Mouse (Mus musculus) activated CD4-positive, CD25-positive, alpha-beta regulatory T cell, adult 4 months (primary cell): ENCODE measurements around the gene Tppp2. TPM values are rescaled to one million over a fixed set of nuclear protein-coding genes. Genes with fewer than 3 reads are reported as not detected.
"Not testable (repeated sequence)": the region's sequence is repeated elsewhere in the genome, so short reads cannot be mapped to it uniquely, and the experiment has no call there.

ENCODE experiments used
- ATAC-seq: one replicate; pipeline ENCODE4 v1.8.0; 2017
- polyA plus RNA-seq, 2 experiments: library from polyadenylated mRNA; unstranded; fragments of 100-300 nt; shearing (Covaris generic); gene quantifications; one replicate each; pipeline ENCODE4 v1.2.1; 2017

The Tppp2 gene
- polyA plus RNA-seq, 2 experiments from 2014 or later, result not detected

DNA sequence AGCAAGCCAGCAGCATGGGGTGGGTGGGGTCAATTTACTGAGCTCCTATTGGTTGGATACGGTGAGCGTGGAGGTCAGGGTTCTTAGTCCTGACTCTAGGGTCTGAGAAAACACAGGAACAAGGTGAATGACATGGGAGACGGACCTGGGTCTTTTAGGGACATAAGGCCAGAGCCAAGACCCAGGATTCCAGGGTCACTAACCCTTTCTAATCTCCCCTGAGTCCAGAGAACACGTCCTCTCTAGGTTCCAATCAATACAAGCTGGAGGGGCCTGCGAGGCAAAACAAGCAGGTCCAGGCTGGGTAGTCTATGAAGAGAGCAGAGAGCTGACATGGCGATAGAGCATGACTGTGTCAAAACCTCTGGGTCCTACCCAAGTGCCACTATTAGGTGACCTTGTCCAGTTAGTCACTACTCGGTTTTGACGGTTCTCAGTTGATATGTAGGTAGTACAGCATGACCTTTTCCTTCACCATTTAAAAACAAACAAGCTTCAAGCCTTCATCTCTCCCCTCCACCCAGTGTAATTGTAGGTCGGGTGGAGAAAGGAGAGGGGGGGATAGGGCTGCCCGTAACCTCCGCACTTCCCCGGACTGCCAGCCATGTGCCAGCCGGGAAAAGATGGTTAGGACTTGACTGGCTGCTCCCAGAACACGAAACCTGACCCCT, 5.7 kb upstream of the Tppp2 start:
- no peak for ATAC-seq

DNA sequence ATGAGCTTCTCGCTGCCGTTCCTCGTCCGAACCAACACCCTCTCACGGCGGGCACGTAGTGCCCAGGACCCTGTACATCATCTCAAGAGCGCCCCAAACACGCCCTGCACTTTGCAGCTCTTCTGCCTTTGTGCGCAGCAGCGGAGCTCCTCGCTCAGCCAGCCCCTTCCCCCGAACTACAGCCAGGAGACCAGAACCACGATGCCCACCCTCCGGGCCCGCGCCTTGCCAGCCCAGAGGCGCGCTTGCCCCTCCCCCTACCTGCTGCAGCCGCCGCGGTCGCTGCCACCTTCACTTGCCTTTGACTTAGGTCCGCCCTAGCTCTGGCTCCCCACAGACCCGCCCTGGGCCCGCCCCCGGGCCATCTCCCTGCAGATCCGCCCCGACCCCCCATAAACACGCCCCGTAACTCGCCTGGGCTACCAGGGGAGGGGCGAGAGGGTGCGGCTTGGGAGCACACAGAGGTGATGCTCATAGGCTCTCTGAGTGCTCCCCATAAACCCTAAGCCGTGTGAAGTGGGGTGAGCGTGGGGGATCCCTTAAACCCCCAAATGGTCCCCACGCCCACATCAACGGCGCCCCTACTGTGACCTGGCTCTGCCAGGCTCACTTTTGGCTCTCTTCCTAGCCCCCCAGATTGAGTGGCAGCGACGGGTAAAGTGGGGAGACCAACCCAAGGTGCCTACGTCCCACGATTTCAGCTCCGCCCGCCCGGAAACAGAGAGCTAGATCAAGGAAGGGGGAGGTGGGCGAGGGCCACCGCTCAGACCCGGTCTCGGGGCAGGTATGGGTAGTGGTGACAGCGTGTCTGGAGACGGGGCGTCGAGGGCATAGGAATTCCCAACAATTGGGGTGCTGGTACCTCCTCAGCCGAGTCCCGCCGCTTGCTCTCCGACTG, 4.9 kb upstream of the Tppp2 start:
- peak; percentile 95 for ATAC-seq

DNA sequence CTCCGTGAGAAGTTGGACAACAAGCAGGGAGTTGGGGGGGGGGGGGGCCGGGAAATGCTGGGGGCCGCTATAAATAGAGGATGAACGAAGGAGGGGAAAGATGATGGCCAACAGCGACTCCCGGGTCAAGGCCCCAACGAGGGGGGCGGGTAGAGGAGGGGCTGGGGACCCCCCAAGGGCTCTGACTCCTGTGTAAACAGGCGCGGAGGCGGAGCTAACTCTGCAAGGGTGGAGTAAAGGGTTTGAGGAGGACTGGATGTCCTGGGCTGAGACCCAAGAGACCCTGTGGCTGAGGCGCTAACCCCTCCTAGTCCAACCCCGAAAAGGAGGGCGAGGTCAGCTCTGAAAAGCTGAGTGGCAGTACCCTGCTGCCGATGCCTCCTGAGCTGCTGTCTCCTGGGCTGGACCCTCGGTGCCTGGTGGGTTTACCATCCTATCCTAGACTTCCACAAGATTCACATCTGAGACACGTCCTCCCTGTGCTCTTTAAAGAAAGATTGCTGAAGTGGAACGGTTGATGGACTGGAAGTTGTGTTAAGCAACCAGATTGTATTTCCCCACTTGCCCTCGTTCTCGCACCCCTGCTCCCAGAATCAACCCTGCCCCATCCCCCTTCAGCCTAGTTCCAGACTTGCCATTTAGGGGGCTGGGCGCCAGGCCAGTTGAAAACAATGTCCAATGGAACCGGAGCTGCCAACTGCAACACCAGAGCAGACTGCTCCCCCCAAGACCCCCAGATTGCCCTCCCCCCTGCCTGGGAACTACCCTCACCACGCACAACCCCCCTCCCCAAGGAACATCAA, 4.1 kb upstream of the Tppp2 start, which contains the start of gene Ndrg2:
Ndrg2 (minus strand) TSS at position 199 of the 803 bp plus-strand sequence.
- no peak for ATAC-seq

- no peak for ATAC-seq
These were observed 3.2 kb upstream of the Tppp2 start for GRCm38 (mm10) chr14:51915030-51915429.

DNA sequence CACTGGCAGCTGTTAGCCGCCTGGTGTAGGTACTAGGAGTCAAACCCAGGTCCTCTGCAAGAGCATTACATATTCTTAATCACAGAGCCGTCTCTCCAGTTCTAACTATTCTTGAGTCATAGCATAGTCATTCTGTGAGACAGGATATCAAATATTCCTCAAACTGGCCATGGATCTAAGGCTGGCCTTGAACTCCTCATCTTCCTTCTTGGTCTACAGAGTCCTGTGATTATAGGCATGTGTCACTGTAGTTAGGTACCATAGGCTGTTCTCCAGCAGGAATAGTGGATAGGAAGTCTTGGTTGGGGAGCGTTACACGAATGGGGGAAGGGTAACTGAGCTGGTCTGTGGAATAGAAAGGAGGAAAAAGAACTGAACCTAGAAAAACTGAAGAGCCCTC, 1.7 kb upstream of the Tppp2 start:
- ATAC-seq, result no peak

DNA sequence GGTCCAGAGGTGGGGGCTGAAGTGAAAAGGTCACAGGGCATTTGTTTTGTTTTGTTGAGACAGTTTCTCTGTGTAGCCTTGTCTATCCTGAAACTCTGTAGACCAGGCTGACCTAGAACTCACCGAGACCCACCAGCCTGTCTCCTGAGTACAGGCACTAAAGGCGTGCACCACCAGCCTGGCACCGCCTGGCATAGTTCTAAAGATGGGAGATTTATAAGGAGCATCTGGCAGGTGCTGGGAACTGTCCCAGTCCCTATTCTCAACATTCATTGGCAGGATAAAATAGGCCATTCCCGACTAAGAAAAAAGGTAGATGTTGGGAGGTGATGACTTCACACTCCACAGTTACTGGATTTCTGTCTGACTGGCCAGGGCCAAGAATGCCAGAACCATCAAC, 741 bp downstream of the Tppp2 start:
- ATAC-seq, result no peak

GRCm38 (mm10) chr14:51921759-51922570, 3.7 kb downstream of the Tppp2 start:
- ATAC-seq, result no peak

- no peak for ATAC-seq
These were observed 4.3 kb downstream of the Tppp2 start, which contains the start of gene Rnase13 for GRCm38 (mm10) chr14:51922571-51922865. Rnase13 (minus strand) TSS chr14:51922773.

GRCm38 (mm10) chr14:51922910-51923309, 4.7 kb downstream of the Tppp2 start:
- ATAC-seq, result no peak

- ATAC-seq, result no peak
These were observed 5.3 kb downstream of the Tppp2 start for GRCm38 (mm10) chr14:51923492-51923891.

DNA sequence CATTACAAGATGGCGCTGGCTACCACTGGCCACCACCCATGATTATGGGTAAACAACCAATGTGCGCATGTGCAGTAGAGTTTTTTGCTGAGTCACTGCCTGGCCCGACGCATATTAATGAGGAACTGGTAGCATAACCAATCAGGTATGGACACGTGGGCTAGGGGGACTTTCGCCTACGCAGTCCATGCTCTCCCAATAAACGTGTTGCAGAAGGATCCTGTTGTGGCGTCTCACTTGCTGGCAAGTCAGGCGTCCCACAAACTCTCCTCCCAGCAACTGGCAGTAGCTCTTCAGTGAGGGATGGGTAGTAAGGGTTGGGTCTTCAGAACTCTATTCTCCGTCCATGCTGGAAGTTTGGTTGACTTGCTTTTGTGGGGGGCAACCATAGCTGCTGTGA, 8.7 kb downstream of the Tppp2 start:
- ATAC-seq, result not testable (repeated sequence)

GRCm38 (mm10) chr14:51929309-51929943, 11.2 kb downstream of the Tppp2 start:
- no peak for ATAC-seq

GRCm38 (mm10) chr14:51929968-51930367, 11.7 kb downstream of the Tppp2 start:
- no peak for ATAC-seq

- ATAC-seq, result peak; percentile 71
These were observed 12.6 kb downstream of the Tppp2 start for GRCm38 (mm10) chr14:51930824-51931223.

DNA sequence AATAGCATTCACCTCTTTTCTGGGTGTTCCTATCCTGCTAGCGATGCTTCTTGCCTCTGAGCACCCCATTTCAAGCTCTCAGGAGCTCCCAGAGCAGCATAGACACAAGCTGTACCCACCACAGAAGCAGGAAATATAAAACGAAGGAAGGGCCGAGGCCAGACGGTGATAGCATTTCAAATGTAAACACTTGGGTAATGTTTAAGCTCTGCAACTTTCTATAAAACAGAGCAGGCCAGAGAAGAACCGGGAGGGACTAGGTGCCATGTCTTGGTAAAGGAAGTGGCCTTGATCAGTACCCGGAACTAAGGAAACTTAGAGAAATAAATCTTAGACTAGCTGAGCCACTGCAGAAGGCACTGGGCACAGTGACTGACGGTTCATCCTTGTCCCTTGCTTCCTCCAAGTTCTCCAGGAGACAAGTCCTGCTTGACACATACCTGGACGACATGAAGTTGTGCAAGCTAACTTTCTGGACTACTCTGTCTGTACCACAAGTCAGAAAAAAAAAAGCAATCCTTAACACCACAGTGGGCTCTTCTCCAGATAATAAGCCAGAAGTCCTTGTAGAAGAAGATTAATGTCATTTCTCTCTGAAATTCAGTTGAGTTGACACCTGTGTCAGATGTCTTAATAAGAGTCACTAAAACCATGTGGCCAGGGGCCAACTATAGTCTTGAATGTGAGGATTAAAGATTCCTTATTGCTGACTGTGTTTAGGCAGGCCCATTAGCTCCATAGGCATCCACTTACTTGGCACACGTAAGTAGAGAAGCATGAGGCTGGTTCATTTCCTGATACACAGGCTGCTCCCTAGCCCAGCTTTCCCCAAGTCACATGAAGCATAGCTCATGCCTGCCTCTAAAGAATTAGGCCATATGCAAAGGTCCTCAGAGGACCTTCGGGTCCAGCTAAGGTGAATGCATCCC, 14.1 kb downstream of the Tppp2 start:
- ATAC-seq, result no peak

- no peak for ATAC-seq
These were observed 20.8 kb downstream of the Tppp2 start for GRCm38 (mm10) chr14:51939005-51939404.

- no peak for ATAC-seq
These were observed 22.8 kb downstream of the Tppp2 start for GRCm38 (mm10) chr14:51940944-51941560.

DNA sequence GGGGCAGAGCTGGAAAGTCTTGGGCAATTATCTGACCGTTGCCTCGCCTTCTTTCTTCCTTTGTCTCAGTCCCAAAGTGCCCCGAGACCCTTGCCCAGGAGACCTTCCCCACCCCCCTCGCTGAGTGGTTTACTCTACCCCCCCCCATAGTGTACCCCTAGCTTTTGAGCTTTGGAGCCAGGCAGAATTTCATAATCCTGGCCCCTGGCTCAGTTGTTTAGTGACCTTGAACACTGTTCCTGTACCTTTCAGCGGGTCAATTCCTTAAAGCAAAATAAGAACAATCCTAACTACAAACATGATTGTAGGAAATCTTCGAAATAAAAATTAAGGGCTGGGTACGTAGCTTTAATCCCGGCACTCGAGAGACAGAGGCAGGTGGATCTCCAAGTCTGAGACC, 23.4 kb downstream of the Tppp2 start:
- ATAC-seq, result no peak

- ATAC-seq, result no peak
These were observed 24.0 kb downstream of the Tppp2 start for GRCm38 (mm10) chr14:51942236-51942635.

DNA sequence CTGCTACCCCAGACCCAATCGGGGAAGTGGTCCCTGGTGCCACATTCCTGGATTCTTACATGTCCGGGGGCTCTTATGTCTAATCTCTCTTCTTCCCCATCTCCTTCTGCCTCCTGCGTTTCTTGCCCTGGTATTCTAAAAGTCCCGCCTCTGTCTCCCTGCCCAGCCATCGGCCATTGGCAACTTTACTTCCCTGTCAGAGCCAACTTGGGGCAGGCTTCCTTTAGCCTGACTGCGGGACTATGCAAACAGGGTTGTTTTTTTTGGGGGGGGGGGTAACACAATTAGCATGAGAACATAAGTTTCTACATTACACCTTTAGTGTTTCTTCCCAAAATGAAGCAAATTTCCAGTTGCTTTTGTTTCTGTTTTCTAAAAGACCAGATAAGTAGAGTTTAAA, 25.1 kb downstream of the Tppp2 start:
- ATAC-seq, result no peak
